Mouse (Mus musculus): ENCODE measurements around the gene Cyth3. TPM values are rescaled to one million over a fixed set of nuclear protein-coding genes. Genes with fewer than 3 reads are reported as not detected.

Gene Cyth3
- polyA plus RNA-seq, 1 experiment, result 21.0 TPM

DNA sequence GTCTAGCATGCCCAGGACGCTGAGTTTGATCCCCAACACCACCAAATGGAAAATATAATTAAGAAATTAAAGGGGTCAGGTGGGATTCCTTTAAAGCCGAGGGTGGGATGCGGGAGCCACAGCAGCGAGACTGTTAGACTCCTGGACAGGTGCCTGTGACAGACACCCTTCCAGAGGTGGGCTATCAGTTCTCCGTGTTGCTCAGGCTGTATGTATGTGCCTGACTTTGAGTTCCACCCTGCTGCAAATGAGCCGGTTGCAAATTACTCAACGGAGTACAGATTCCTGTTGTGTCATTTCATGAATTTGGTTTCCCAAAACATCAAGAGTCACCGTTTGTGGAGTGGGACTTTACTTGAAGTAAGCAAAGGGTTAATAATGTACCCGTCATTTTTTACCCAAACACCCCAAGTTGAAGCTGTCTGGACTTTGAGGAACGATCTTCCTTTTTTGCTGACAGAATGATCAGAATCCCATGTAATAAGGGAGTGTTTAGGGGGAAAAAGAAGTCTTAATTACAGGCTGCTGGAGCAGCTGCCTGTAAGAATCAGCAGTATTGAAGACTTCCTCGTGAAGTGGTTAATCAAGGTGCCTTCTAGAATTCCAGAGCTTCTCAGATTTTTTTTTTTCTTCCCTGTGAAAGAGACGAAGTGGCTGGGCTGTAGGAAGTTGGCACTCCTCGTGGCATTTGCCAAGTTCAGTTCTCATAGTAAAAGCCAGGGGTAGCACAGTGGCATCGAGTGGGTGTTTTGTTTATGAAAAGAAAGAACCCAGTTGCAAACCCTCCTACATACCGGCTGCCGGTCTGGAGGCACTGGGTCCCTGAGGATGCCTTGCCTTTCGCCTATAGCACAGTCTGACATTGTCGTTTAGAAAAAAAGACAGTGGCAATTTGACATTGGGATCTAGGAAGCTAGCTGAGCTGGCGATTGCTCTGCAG, 1.4 kb downstream of the Cyth3 start:
- Histone ChIP-seq H3K4me1 (ENCODE audit: control insufficient read depth, insufficient read depth, low read length) (peaks cover 29% of the 10 kb centered on the region), H3K27ac (ENCODE audit: insufficient read depth, low read depth, low read length) (no peak overlapping the region), H3K4me3 (ENCODE audit: insufficient read depth, low read length) (peak overlapping the region; percentile 85)
- TF ChIP-seq CTCF (IDR thresholded peaks at IDR 0.05; ENCODE audit: low read depth, low read length), result no peak
- no peak for TF ChIP-seq POLR2A (IDR thresholded peaks at IDR 0.05; ENCODE audit: borderline replicate concordance, low read depth, low read length)

DNA sequence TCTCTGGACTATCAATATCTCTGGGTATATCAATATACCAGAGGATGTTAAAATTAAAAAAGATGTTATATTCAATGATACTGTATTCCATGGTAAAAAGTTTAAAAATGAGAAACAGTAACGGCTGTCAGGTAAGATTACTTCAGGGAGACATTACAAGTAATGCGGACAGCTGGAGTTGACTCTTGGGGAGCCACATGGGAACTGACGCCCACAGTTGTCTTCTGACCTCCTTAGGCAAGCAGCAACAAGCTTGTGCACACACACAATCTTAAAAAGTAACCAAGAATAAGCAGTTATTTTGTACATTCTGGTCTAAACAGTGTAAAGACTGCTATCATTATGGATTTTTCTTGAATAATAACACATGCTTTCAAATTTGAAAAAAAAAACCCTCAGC, 2.2 kb downstream of the Cyth3 start:
- Histone ChIP-seq H3K27ac (ENCODE audit: insufficient read depth, low read depth, low read length) (no peak overlapping the region), H3K4me3 (ENCODE audit: insufficient read depth, low read length) (no peak overlapping the region), H3K4me1 (ENCODE audit: control insufficient read depth, insufficient read depth, low read length) (peaks cover 31% of the 10 kb centered on the region)
- TF ChIP-seq CTCF (IDR thresholded peaks at IDR 0.05; ENCODE audit: low read depth, low read length), result no peak
- no peak for TF ChIP-seq POLR2A (IDR thresholded peaks at IDR 0.05; ENCODE audit: borderline replicate concordance, low read depth, low read length)

DNA sequence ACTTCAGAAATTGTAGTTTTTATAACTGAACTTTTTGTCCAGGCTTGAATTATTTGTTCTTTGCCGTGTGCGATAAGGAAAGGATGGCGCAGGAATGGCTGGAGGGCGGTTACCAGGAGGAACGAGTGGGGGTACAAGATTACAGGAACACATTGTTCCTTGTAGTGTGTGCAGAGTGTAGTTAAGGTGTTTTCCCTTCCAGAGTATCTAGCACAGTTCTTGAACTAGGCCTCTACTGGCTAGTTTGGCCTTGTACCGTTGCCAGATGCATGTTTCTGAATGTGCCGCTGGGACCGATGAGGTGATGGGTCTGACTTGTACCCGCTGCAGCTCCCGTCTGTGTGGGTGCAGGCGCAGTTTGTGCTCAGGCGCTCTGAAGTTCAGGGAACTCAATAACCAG, 3.2 kb downstream of the Cyth3 start:
- TF ChIP-seq POLR2A (IDR thresholded peaks at IDR 0.05; ENCODE audit: borderline replicate concordance, low read depth, low read length) (no peak), CTCF (IDR thresholded peaks at IDR 0.05; ENCODE audit: low read depth, low read length) (no peak)
- Histone ChIP-seq H3K27ac (ENCODE audit: insufficient read depth, low read depth, low read length) (no peak overlapping the region), H3K4me3 (ENCODE audit: insufficient read depth, low read length) (no peak overlapping the region), H3K4me1 (ENCODE audit: control insufficient read depth, insufficient read depth, low read length) (peaks cover 31% of the 10 kb centered on the region)

DNA sequence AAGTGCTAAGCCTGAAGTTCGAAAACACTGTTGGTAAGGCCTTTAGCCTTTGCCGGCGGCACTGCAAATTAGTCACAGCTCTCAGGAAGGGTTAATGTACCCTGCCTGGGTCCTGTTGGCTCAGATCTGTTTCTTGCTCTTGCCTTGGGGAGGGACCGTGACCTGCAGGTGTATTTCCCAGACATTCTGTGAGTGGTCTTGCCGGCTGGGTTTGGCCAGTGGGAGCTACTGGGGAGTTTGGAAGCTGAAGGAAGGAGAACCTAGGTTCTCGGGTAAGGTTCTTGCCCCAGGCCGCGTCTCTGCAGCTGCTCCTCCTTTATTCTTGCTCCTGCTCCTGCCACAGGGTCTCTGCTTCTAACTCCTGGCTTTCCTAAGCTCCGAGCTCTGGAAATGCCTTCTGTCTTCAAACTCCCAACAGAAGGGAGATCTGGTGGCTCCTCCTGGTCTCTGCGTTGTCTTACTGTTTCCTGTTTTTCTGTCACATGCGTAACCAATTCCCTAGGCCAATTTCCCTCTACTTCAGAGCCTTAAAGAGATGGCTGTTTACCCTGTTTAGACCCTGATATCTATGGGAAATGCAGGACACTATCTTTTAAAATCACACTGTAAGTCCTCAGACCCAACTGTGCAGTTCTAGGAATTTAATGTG, 3.8 kb downstream of the Cyth3 start:
- H3K27ac ChIP-seq (ENCODE audit: insufficient read depth, low read depth, low read length), result peak overlapping the region; percentile 59
- H3K4me1 ChIP-seq (ENCODE audit: control insufficient read depth, insufficient read depth, low read length), result peaks cover 31% of the 10 kb centered on the region
- H3K4me3 ChIP-seq (ENCODE audit: insufficient read depth, low read length), result no peak overlapping the region

DNA sequence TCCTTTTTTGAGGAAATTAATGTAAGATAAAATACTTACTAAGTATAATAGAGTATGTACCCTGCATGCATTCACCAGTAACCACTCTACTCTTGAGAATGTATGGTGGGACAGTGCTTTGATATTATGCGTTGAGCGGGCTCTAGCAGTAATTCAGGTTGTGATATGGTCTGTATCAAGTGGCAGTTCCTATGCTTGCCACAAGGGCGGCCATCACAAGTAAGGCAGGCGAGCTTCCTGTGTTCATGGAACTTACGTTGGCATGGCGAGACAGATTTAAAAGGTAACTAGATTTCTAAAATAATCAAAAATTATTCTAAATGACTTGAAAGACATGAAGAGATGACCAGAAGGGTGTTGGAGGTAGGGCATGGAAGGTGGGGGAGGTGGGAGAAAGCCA, 5.3 kb downstream of the Cyth3 start:
- H3K27ac ChIP-seq (ENCODE audit: insufficient read depth, low read depth, low read length), result no peak overlapping the region
- peaks cover 27% of the 10 kb centered on the region for H3K4me1 ChIP-seq (ENCODE audit: control insufficient read depth, insufficient read depth, low read length)
- no peak overlapping the region for H3K4me3 ChIP-seq (ENCODE audit: insufficient read depth, low read length)
- no peak for TF ChIP-seq POLR2A (IDR thresholded peaks at IDR 0.05; ENCODE audit: borderline replicate concordance, low read depth, low read length)
- no peak; the same call in 1 of the 2 replicates for TF ChIP-seq CTCF (IDR thresholded peaks at IDR 0.05; ENCODE audit: low read depth, low read length)

More for the DNA sequence above, 3.8 kb downstream of the Cyth3 start:
- TF ChIP-seq CTCF (IDR thresholded peaks at IDR 0.05; ENCODE audit: low read depth, low read length), result no peak
- TF ChIP-seq POLR2A (IDR thresholded peaks at IDR 0.05; ENCODE audit: borderline replicate concordance, low read depth, low read length), result no peak

DNA sequence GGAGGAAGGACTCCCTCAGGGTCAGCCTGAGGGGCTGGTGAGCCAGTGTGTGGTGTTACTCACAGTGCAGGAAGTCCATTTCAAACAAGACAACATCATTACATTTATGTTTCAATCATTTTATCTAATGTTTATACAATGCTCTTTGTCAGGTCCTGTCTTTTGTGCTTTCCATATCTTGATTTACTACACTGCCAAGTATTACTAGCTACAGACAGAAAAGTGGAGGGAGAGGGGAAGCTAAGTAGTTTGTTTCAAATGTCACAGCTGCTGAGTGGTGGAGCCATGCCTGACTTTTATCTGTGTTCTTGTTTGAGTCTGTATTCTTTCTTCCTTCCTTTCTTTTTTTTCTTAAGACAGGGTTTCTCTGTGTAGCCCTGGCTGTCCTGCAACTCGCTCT, 5.7 kb downstream of the Cyth3 start:
- Histone ChIP-seq H3K4me1 (ENCODE audit: control insufficient read depth, insufficient read depth, low read length) (peaks cover 27% of the 10 kb centered on the region), H3K27ac (ENCODE audit: insufficient read depth, low read depth, low read length) (no peak overlapping the region), H3K4me3 (ENCODE audit: insufficient read depth, low read length) (no peak overlapping the region)
- TF ChIP-seq POLR2A (IDR thresholded peaks at IDR 0.05; ENCODE audit: borderline replicate concordance, low read depth, low read length) (no peak), CTCF (IDR thresholded peaks at IDR 0.05; ENCODE audit: low read depth, low read length) (no peak)

DNA sequence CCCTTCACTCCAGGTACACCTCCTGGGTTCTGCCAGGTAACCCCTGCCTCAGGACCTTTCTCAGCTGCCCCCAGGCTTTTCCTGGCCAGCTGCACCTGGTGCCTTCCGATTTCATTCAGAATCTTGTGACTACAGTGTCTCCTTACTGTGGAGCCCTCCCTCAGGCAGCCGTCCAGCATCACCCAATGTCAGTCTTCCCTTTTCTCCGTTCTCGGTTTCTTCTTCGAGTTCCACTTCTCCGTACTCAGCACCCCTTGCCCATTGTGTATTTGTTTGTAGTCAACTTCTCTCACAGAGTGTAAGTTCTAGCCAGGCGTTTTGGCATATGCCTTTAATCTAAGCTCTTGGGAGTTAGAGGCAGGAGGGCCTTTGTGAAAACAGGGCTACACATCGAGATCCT, 7.4 kb downstream of the Cyth3 start:
- H3K27ac ChIP-seq (ENCODE audit: insufficient read depth, low read depth, low read length), result no peak overlapping the region
- peaks cover 19% of the 10 kb centered on the region for H3K4me1 ChIP-seq (ENCODE audit: control insufficient read depth, insufficient read depth, low read length)
- H3K4me3 ChIP-seq (ENCODE audit: insufficient read depth, low read length), result no peak overlapping the region
- no peak for TF ChIP-seq POLR2A (IDR thresholded peaks at IDR 0.05; ENCODE audit: borderline replicate concordance, low read depth, low read length)
- TF ChIP-seq CTCF (IDR thresholded peaks at IDR 0.05; ENCODE audit: low read depth, low read length), result no peak

DNA sequence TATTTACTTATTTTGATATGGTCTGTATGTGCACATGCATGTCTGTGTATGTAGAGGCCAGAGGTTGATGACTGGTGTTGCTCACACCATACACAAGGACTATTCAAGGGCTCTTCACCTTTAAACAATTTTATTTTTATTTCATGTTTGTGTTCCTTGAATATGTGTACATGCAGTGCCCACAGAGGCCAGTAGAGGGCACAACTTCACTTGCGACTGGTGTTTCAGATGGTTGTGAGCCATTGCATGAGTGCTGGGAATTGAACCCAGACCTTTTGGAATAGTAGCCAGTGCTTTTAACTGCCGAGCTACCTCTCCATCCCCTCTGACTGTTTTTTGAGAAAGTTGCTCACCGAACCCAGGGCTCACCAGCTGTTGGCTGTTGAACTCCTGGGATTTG, 8.0 kb downstream of the Cyth3 start:
- TF ChIP-seq POLR2A (IDR thresholded peaks at IDR 0.05; ENCODE audit: borderline replicate concordance, low read depth, low read length) (no peak), CTCF (IDR thresholded peaks at IDR 0.05; ENCODE audit: low read depth, low read length) (peak; percentile 38; the same call in 1 of the 2 replicates)
- peaks cover 19% of the 10 kb centered on the region for H3K4me1 ChIP-seq (ENCODE audit: control insufficient read depth, insufficient read depth, low read length)
- H3K27ac ChIP-seq (ENCODE audit: insufficient read depth, low read depth, low read length), result no peak overlapping the region
- no peak overlapping the region for H3K4me3 ChIP-seq (ENCODE audit: insufficient read depth, low read length)

DNA sequence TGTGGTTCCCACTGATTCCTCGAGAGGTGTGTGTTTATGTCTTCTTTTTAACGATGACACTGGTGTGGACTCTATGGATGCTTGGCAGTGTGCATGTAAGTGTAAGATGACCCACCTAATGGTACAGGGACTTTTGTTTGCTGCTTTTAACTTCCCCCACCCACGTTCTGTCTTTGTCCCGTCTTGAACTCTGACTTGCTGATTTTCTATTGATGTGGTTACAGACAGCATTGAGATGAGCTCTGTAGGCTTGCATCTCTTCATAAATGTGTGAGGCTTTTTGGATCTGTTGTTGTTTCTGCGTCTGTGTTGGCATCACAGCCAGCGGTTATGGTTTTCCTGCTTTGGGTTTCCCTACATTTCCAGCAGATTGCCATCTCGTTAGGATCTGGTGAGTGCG, 8.5 kb downstream of the Cyth3 start:
- H3K4me1 ChIP-seq (ENCODE audit: control insufficient read depth, insufficient read depth, low read length), result peaks cover 15% of the 10 kb centered on the region
- no peak overlapping the region for H3K27ac ChIP-seq (ENCODE audit: insufficient read depth, low read depth, low read length)
- TF ChIP-seq POLR2A (IDR thresholded peaks at IDR 0.05; ENCODE audit: borderline replicate concordance, low read depth, low read length) (no peak), CTCF (IDR thresholded peaks at IDR 0.05; ENCODE audit: low read depth, low read length) (no peak)
- no peak overlapping the region for H3K4me3 ChIP-seq (ENCODE audit: insufficient read depth, low read length)

DNA sequence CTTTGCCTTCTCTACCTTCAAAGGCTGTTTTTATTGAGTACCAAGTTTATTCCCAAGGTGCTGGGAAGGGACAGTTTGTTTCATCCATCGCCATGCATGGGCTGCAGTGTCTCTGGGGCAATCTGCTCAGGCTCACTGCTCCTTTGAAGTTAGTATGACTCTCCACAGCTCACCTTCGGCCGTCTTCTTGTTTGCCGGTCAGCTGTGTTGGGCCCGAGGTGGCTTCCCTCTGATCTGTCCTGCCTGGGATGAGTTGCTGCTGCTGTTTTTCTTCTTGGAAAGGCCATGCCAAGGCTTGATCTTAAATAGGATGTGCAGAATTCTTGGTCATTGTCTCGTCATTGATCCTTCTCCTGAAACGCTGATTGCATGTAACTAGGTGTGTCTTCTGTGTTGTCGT, 9.3 kb downstream of the Cyth3 start:
- H3K4me3 ChIP-seq (ENCODE audit: insufficient read depth, low read length), result no peak overlapping the region
- no peak overlapping the region for H3K27ac ChIP-seq (ENCODE audit: insufficient read depth, low read depth, low read length)
- H3K4me1 ChIP-seq (ENCODE audit: control insufficient read depth, insufficient read depth, low read length), result peaks cover 9% of the 10 kb centered on the region
- no peak for TF ChIP-seq POLR2A (IDR thresholded peaks at IDR 0.05; ENCODE audit: borderline replicate concordance, low read depth, low read length)
- no peak for TF ChIP-seq CTCF (IDR thresholded peaks at IDR 0.05; ENCODE audit: low read depth, low read length)
